Mouse (Mus musculus): ENCODE data around the gene Tgtp2. TPM values are rescaled to one million over a fixed set of nuclear protein-coding genes. Genes with fewer than 3 reads are reported as not detected.

Gene Tgtp2
- polyA plus RNA-seq, 1 experiment: 29.1 TPM

DNA sequence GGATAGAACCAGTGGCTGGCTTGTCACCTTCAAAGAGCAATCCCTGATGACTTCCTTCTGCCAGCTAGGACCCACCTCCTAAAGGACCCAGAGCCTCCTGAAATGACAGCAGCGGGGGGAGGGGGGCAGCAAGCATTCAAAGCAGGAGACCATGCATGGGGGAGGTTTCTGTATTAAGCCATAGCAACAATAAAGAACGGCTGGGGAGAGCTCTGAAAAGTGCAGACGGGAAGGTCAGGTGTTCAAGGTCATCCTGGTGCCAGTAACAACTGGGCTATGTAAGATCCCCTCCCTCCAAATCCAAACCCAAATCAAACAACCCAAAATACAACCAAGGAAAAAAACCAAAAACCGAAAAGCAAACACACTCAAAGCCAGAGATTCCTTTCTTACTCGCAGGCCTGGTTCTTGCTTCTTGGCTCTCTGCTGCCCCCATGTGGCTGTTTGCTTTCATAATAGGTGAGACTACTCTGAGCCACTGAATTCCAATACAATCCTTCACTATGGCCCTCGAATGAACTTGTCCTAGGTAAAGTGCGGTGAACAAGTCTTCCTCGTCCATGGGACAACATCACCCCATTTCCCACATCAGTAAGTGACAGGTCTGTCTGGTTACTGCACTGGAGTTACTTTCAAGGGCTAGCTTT lies 39.2 kb upstream of the Tgtp2 start:
- H3K4me3 ChIP-seq (ENCODE audit: control insufficient read depth, insufficient read depth, low read length): no peak overlapping the region
- H3K36me3 ChIP-seq (ENCODE audit: control insufficient read depth, insufficient read depth, low read length): no peaks in the 10 kb centered on the region
- no peaks in the 10 kb centered on the region for H3K27me3 ChIP-seq (ENCODE audit: control insufficient read depth, insufficient read depth, low read length)
- H3K4me1 ChIP-seq (replicated peaks; ENCODE audit: control insufficient read depth, insufficient read depth, low read length): peaks cover 26% of the 10 kb centered on the region
- WGBS: 31% methylated on average over 8 of the region's 8 CpGs
- TF ChIP-seq CTCF (IDR thresholded peaks at IDR 0.05; ENCODE audit: borderline replicate concordance, control insufficient read depth, extremely low read depth, insufficient read depth, low read length, poor library complexity) (no peak), POLR2A (IDR thresholded peaks at IDR 0.05; ENCODE audit: control insufficient read depth, extremely low read depth, insufficient read depth, low read length, poor library complexity) (no peak)
- peak; percentile 90 for DNase-seq
- no peak overlapping the region for H3K27ac ChIP-seq (ENCODE audit: control insufficient read depth, insufficient read depth, low read length)

DNA sequence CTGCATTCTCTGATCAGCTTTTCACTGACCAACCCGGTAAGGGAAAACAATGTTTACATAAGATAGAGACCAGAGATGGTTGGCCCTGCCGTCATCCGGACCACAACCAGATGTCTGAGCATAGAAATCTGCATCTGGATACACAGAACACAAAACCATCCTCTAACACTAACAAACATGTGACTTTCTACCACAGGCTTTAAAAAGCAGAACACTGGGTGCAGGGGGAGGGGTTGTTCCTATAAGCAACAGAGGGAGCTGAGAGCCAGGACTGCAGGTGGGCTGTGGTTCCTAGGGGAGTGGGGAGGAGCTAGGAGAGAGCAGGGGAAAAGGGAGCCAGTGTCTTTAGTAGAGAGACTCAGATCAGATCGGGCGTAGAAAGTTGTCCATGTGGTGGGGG lies 37.5 kb upstream of the Tgtp2 start:
- WGBS: 6% methylated on average over 5 of the region's 5 CpGs
- Histone ChIP-seq H3K27me3 (ENCODE audit: control insufficient read depth, insufficient read depth, low read length) (no peaks in the 10 kb centered on the region), H3K4me3 (ENCODE audit: control insufficient read depth, insufficient read depth, low read length) (no peak overlapping the region), H3K36me3 (ENCODE audit: control insufficient read depth, insufficient read depth, low read length) (peaks cover under 1% of the 10 kb centered on the region; the same call in 1 of the 2 replicates), H3K4me1 (replicated peaks; ENCODE audit: control insufficient read depth, insufficient read depth, low read length) (peaks cover 26% of the 10 kb centered on the region), H3K27ac (ENCODE audit: control insufficient read depth, insufficient read depth, low read length) (peak overlapping the region; percentile 67)
- DNase-seq: peak; percentile 67
- TF ChIP-seq POLR2A (IDR thresholded peaks at IDR 0.05; ENCODE audit: control insufficient read depth, extremely low read depth, insufficient read depth, low read length, poor library complexity): no peak
- TF ChIP-seq CTCF (IDR thresholded peaks at IDR 0.05; ENCODE audit: borderline replicate concordance, control insufficient read depth, extremely low read depth, insufficient read depth, low read length, poor library complexity): no peak

DNA sequence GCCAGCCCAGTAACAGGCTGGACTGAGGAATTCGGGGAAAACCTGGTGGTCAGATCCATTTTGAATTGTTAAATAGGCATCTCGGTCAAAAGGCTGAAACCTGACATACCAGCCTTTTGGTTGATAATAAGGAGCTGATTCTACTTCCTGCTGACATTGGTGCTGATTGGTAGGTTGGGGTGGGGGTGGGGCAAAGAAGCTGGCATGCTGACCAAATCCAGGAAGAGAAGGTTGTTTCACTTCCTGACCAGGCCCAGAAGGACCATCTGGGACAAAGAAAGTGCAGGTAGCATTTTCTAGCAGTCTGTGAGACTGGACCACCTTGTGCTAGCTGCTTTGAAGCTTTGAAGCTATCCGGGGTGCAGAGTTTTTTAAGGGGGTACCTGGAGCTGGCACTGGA lies 36.4 kb upstream of the Tgtp2 start:
- TF ChIP-seq POLR2A (IDR thresholded peaks at IDR 0.05; ENCODE audit: control insufficient read depth, extremely low read depth, insufficient read depth, low read length, poor library complexity): no peak
- TF ChIP-seq CTCF (IDR thresholded peaks at IDR 0.05; ENCODE audit: borderline replicate concordance, control insufficient read depth, extremely low read depth, insufficient read depth, low read length, poor library complexity): no peak
- WGBS: 77% methylated on average over 3 of the region's 3 CpGs
- DNase-seq: no peak
- Histone ChIP-seq H3K36me3 (ENCODE audit: control insufficient read depth, insufficient read depth, low read length) (peaks cover 11% of the 10 kb centered on the region), H3K4me3 (ENCODE audit: control insufficient read depth, insufficient read depth, low read length) (no peak overlapping the region), H3K27ac (ENCODE audit: control insufficient read depth, insufficient read depth, low read length) (peak overlapping the region; percentile 71; the same call in 1 of the 2 replicates), H3K27me3 (ENCODE audit: control insufficient read depth, insufficient read depth, low read length) (no peaks in the 10 kb centered on the region), H3K4me1 (replicated peaks; ENCODE audit: control insufficient read depth, insufficient read depth, low read length) (peaks cover 29% of the 10 kb centered on the region)

DNA sequence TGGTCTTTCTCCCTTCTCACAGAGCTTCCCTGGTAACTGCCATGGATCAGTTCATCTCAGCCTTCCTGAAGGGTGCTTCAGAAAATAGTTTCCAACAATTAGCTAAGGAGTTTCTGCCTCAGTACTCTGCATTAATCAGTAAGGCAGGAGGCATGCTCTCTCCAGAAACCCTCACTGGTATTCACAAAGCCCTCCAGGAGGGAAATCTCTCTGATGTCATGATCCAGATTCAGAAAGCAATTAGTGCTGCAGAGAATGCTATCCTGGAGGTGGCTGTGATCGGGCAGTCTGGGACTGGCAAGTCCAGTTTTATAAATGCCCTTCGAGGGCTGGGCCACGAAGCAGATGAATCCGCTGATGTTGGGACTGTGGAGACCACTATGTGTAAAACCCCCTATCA lies 31.4 kb upstream of the Tgtp2 start:
- DNase-seq: no peak
- WGBS: 98% methylated on average over 4 of the region's 4 CpGs
- Histone ChIP-seq H3K4me3 (ENCODE audit: control insufficient read depth, insufficient read depth, low read length) (no peak overlapping the region), H3K4me1 (replicated peaks; ENCODE audit: control insufficient read depth, insufficient read depth, low read length) (peaks cover 28% of the 10 kb centered on the region), H3K36me3 (ENCODE audit: control insufficient read depth, insufficient read depth, low read length) (peaks cover 19% of the 10 kb centered on the region), H3K27ac (ENCODE audit: control insufficient read depth, insufficient read depth, low read length) (peak overlapping the region; percentile 68), H3K27me3 (ENCODE audit: control insufficient read depth, insufficient read depth, low read length) (no peaks in the 10 kb centered on the region)
- TF ChIP-seq POLR2A (IDR thresholded peaks at IDR 0.05; ENCODE audit: control insufficient read depth, extremely low read depth, insufficient read depth, low read length, poor library complexity): no peak
- no peak for TF ChIP-seq CTCF (IDR thresholded peaks at IDR 0.05; ENCODE audit: borderline replicate concordance, control insufficient read depth, extremely low read depth, insufficient read depth, low read length, poor library complexity)

DNA sequence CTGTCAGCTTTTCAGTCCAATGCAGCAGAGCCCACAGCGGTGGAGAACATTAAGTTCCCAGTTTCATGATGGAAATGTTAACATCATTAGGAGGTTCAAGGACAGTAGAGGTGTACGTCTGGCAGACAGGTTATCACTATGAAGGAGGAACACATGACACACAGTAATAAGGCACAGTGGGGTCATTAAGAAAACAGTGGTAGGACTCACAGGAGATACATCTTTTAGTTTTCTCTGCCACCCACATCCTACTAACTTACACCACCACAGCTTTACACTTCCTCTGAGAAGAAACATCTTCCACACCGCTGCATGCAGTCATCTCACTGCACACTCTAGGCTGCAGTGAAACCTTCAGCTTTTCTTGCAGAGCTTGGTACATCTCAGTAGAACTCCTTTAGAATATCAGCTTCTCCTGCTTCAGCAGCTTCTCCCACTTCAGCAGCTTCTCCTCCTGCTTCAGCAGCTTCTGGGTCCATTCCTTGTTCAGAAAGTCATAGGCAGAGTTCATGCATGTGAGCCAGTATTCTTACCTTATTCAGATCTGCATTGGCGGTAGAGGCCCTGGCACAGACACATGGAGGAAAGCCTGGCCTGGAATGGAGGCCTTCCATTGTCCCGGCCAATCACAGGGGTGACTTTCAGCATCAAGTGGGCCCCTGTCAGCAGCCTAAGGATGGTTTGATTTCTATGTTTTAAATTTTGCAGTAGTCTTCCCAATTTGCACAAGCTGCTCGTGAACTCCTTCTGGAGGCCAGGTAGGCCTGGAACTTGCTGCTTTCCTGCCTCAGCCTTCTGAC lies 30.1 kb upstream of the Tgtp2 start:
- Histone ChIP-seq H3K27me3 (ENCODE audit: control insufficient read depth, insufficient read depth, low read length) (no peaks in the 10 kb centered on the region), H3K36me3 (ENCODE audit: control insufficient read depth, insufficient read depth, low read length) (peaks cover 19% of the 10 kb centered on the region), H3K27ac (ENCODE audit: control insufficient read depth, insufficient read depth, low read length) (peak overlapping the region; percentile 99), H3K4me1 (replicated peaks; ENCODE audit: control insufficient read depth, insufficient read depth, low read length) (peaks cover 24% of the 10 kb centered on the region), H3K4me3 (ENCODE audit: control insufficient read depth, insufficient read depth, low read length) (no peak overlapping the region; the same call in 1 of the 2 replicates)
- DNase-seq: peak; percentile 62
- TF ChIP-seq CTCF (IDR thresholded peaks at IDR 0.05; ENCODE audit: borderline replicate concordance, control insufficient read depth, extremely low read depth, insufficient read depth, low read length, poor library complexity) (no peak), POLR2A (IDR thresholded peaks at IDR 0.05; ENCODE audit: control insufficient read depth, extremely low read depth, insufficient read depth, low read length, poor library complexity) (no peak)
- WGBS: 37% methylated on average over 6 of the region's 6 CpGs

DNA sequence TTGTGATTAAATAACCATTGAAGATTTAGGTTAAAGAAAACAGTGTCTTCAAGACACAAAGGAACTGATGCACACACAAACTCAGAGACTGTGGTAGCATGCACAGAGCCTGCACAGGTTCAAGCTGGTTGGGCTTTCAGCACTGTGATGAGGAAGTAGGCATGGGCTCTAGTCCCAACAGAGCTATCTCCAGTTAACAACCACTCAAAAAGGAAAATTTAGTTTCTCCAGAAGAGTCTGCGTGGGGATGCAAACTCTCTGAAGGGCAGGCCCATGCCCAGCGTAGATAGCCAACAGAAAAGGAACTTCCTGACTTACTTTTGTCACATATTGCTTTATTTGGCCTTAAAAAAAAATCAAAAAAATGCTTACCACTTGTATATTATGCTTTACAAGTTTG lies 28.8 kb upstream of the Tgtp2 start:
- no peak for DNase-seq
- Histone ChIP-seq H3K27me3 (ENCODE audit: control insufficient read depth, insufficient read depth, low read length) (no peaks in the 10 kb centered on the region), H3K36me3 (ENCODE audit: control insufficient read depth, insufficient read depth, low read length) (peaks cover 19% of the 10 kb centered on the region), H3K27ac (ENCODE audit: control insufficient read depth, insufficient read depth, low read length) (peak overlapping the region; percentile 94), H3K4me1 (replicated peaks; ENCODE audit: control insufficient read depth, insufficient read depth, low read length) (peaks cover 26% of the 10 kb centered on the region), H3K4me3 (ENCODE audit: control insufficient read depth, insufficient read depth, low read length) (no peak overlapping the region)
- 46% methylated on average over 2 of the region's 2 CpGs for WGBS
- TF ChIP-seq POLR2A (IDR thresholded peaks at IDR 0.05; ENCODE audit: control insufficient read depth, extremely low read depth, insufficient read depth, low read length, poor library complexity): no peak
- no peak for TF ChIP-seq CTCF (IDR thresholded peaks at IDR 0.05; ENCODE audit: borderline replicate concordance, control insufficient read depth, extremely low read depth, insufficient read depth, low read length, poor library complexity)

Measured in thymus, adult 2 months (tissue).